Mouse (Mus musculus): ENCODE results near the gene Elovl6. TPM values are rescaled to one million over a fixed set of nuclear protein-coding genes. Genes with fewer than 3 reads are reported as not detected.

Gene Elovl6
- 4.9 to 14.4 TPM (median 6.5 TPM) in 3 replicates for total RNA-seq (2017)

GRCm38 (mm10) chr3:129532180-129532864 is at the start of gene Elovl6:
Elovl6 (plus strand) TSS chr3:129532355.
- peak; percentile 28 for ATAC-seq (replicated peaks; ENCODE audit: insufficient number of reproducible peaks, low FRiP score, low TSS enrichment, poor library complexity, severe bottlenecking)

- no peak for ATAC-seq (replicated peaks; ENCODE audit: insufficient number of reproducible peaks, low FRiP score, low TSS enrichment, poor library complexity, severe bottlenecking)
These were observed 43.4 kb upstream of the Elovl6 start for GRCm38 (mm10) chr3:129488774-129489173.

- peak; percentile 79 for ATAC-seq (replicated peaks; ENCODE audit: insufficient number of reproducible peaks, low FRiP score, low TSS enrichment, poor library complexity, severe bottlenecking)
These were observed 38.0 kb upstream of the Elovl6 start for GRCm38 (mm10) chr3:129494123-129494522.

GRCm38 (mm10) chr3:129494731-129495130 is 37.4 kb upstream of the Elovl6 start:
- ATAC-seq (replicated peaks; ENCODE audit: insufficient number of reproducible peaks, low FRiP score, low TSS enrichment, poor library complexity, severe bottlenecking): no peak

GRCm38 (mm10) chr3:129503781-129504180 is 28.4 kb upstream of the Elovl6 start:
- no peak for ATAC-seq (replicated peaks; ENCODE audit: insufficient number of reproducible peaks, low FRiP score, low TSS enrichment, poor library complexity, severe bottlenecking)

GRCm38 (mm10) chr3:129504928-129505327 is 27.2 kb upstream of the Elovl6 start:
- ATAC-seq (replicated peaks; ENCODE audit: insufficient number of reproducible peaks, low FRiP score, low TSS enrichment, poor library complexity, severe bottlenecking): no peak

- ATAC-seq (replicated peaks; ENCODE audit: insufficient number of reproducible peaks, low FRiP score, low TSS enrichment, poor library complexity, severe bottlenecking): no peak
These were observed 24.4 kb upstream of the Elovl6 start for GRCm38 (mm10) chr3:129507736-129508135.

GRCm38 (mm10) chr3:129508571-129508970 is 23.6 kb upstream of the Elovl6 start:
- no peak for ATAC-seq (replicated peaks; ENCODE audit: insufficient number of reproducible peaks, low FRiP score, low TSS enrichment, poor library complexity, severe bottlenecking)

- no peak for ATAC-seq (replicated peaks; ENCODE audit: insufficient number of reproducible peaks, low FRiP score, low TSS enrichment, poor library complexity, severe bottlenecking)
These were observed 22.4 kb upstream of the Elovl6 start for GRCm38 (mm10) chr3:129509725-129510124.

- no peak for ATAC-seq (replicated peaks; ENCODE audit: insufficient number of reproducible peaks, low FRiP score, low TSS enrichment, poor library complexity, severe bottlenecking)
These were observed 16.2 kb upstream of the Elovl6 start for GRCm38 (mm10) chr3:129515863-129516436.

GRCm38 (mm10) chr3:129520499-129520898 is 11.7 kb upstream of the Elovl6 start:
- no peak for ATAC-seq (replicated peaks; ENCODE audit: insufficient number of reproducible peaks, low FRiP score, low TSS enrichment, poor library complexity, severe bottlenecking)

- ATAC-seq (replicated peaks; ENCODE audit: insufficient number of reproducible peaks, low FRiP score, low TSS enrichment, poor library complexity, severe bottlenecking): no peak
These were observed 8.6 kb upstream of the Elovl6 start for GRCm38 (mm10) chr3:129523456-129524143.

GRCm38 (mm10) chr3:129527046-129527445 is 5.1 kb upstream of the Elovl6 start:
- no peak for ATAC-seq (replicated peaks; ENCODE audit: insufficient number of reproducible peaks, low FRiP score, low TSS enrichment, poor library complexity, severe bottlenecking)

- no peak for ATAC-seq (replicated peaks; ENCODE audit: insufficient number of reproducible peaks, low FRiP score, low TSS enrichment, poor library complexity, severe bottlenecking)
These were observed 2.8 kb upstream of the Elovl6 start for GRCm38 (mm10) chr3:129529311-129529710.

- no peak for ATAC-seq (replicated peaks; ENCODE audit: insufficient number of reproducible peaks, low FRiP score, low TSS enrichment, poor library complexity, severe bottlenecking)
These were observed 1.7 kb upstream of the Elovl6 start for GRCm38 (mm10) chr3:129530461-129530860.

- ATAC-seq (replicated peaks; ENCODE audit: insufficient number of reproducible peaks, low FRiP score, low TSS enrichment, poor library complexity, severe bottlenecking): 0 out of 2 replicates have a peak, but pooled peaks have one; percentile 2
These were observed 949 bp downstream of the Elovl6 start for GRCm38 (mm10) chr3:129532865-129533742.

- ATAC-seq (replicated peaks; ENCODE audit: insufficient number of reproducible peaks, low FRiP score, low TSS enrichment, poor library complexity, severe bottlenecking): no peak
These were observed 1.8 kb downstream of the Elovl6 start for GRCm38 (mm10) chr3:129533743-129534530.

- no peak for ATAC-seq (replicated peaks; ENCODE audit: insufficient number of reproducible peaks, low FRiP score, low TSS enrichment, poor library complexity, severe bottlenecking)
These were observed 3.3 kb downstream of the Elovl6 start for GRCm38 (mm10) chr3:129535444-129535843.

All from monocyte, adult 5-6 weeks (primary cell).